Mouse (Mus musculus): ENCODE measurements around the gene Hnrnph1.

Hnrnph1 gene

GRCm38 (mm10) chr11:50371911-50372310 is 4.9 kb upstream of the Hnrnph1 start:
- peak in 1 of 2 experiments; percentile 2 for DNase-seq (ENCODE audit: inconsistent age in 2 of 2, low spot score in 1 of 2)

- DNase-seq (ENCODE audit: inconsistent age in 2 of 2, low spot score in 1 of 2): no peak
Observed at GRCm38 (mm10) chr11:50373086-50373485, 3.7 kb upstream of the Hnrnph1 start.

- peak in 1 of 2 experiments; percentile 1 for DNase-seq (ENCODE audit: inconsistent age in 2 of 2, low spot score in 1 of 2)
Observed at GRCm38 (mm10) chr11:50373621-50374020, 3.2 kb upstream of the Hnrnph1 start.

- peak in 1 of 2 experiments; percentile 2 for DNase-seq (ENCODE audit: inconsistent age in 2 of 2, low spot score in 1 of 2)
Observed at GRCm38 (mm10) chr11:50374286-50375015, 2.3 kb upstream of the Hnrnph1 start.

- no peak for DNase-seq (ENCODE audit: inconsistent age in 2 of 2, low spot score in 1 of 2)
Observed at GRCm38 (mm10) chr11:50375421-50375820, 1.4 kb upstream of the Hnrnph1 start.

GRCm38 (mm10) chr11:50376156-50376790 is 517 bp upstream of the Hnrnph1 start:
- no peak for DNase-seq (ENCODE audit: inconsistent age in 2 of 2, low spot score in 1 of 2)

- DNase-seq (ENCODE audit: inconsistent age in 2 of 2, low spot score in 1 of 2): peak; percentile 91 to 97
Observed at GRCm38 (mm10) chr11:50377892-50378684, 1.3 kb downstream of the Hnrnph1 start.

GRCm38 (mm10) chr11:50379023-50379752 is 2.4 kb downstream of the Hnrnph1 start:
- peak in 1 of 2 experiments; percentile 52 for DNase-seq (ENCODE audit: inconsistent age in 2 of 2, low spot score in 1 of 2)

GRCm38 (mm10) chr11:50381311-50381710 is 4.5 kb downstream of the Hnrnph1 start:
- DNase-seq (ENCODE audit: inconsistent age in 2 of 2, low spot score in 1 of 2): peak in 1 of 2 experiments; percentile 67

- no peak for DNase-seq (ENCODE audit: inconsistent age in 2 of 2, low spot score in 1 of 2)
Observed at GRCm38 (mm10) chr11:50387167-50387679, 10.4 kb downstream of the Hnrnph1 start.

- no peak for DNase-seq (ENCODE audit: inconsistent age in 2 of 2, low spot score in 1 of 2)
Observed at GRCm38 (mm10) chr11:50387697-50388096, 10.9 kb downstream of the Hnrnph1 start.

- no peak for DNase-seq (ENCODE audit: inconsistent age in 2 of 2, low spot score in 1 of 2)
Observed at GRCm38 (mm10) chr11:50388217-50388929, 11.6 kb downstream of the Hnrnph1 start.

- no peak for DNase-seq (ENCODE audit: inconsistent age in 2 of 2, low spot score in 1 of 2)
Observed at GRCm38 (mm10) chr11:50389011-50389410, 12.2 kb downstream of the Hnrnph1 start.

GRCm38 (mm10) chr11:50389616-50390015 is 12.8 kb downstream of the Hnrnph1 start:
- no peak for DNase-seq (ENCODE audit: inconsistent age in 2 of 2, low spot score in 1 of 2)

- DNase-seq (ENCODE audit: inconsistent age in 2 of 2, low spot score in 1 of 2): no peak
Observed at GRCm38 (mm10) chr11:50391272-50391960, 14.6 kb downstream of the Hnrnph1 start.

GRCm38 (mm10) chr11:50393306-50393705 is 16.5 kb downstream of the Hnrnph1 start:
- DNase-seq (ENCODE audit: inconsistent age in 2 of 2, low spot score in 1 of 2): no peak

GRCm38 (mm10) chr11:50394731-50395130 is 17.9 kb downstream of the Hnrnph1 start:
- no peak for DNase-seq (ENCODE audit: inconsistent age in 2 of 2, low spot score in 1 of 2)

- no peak for DNase-seq (ENCODE audit: inconsistent age in 2 of 2, low spot score in 1 of 2)
Observed at GRCm38 (mm10) chr11:50396766-50397307, 20.0 kb downstream of the Hnrnph1 start.

GRCm38 (mm10) chr11:50397316-50397715 is 20.5 kb downstream of the Hnrnph1 start:
- no peak for DNase-seq (ENCODE audit: inconsistent age in 2 of 2, low spot score in 1 of 2)
